Comparison of ENCODE assay signal across 9 mouse cellular contexts in the genomic region with DNA sequence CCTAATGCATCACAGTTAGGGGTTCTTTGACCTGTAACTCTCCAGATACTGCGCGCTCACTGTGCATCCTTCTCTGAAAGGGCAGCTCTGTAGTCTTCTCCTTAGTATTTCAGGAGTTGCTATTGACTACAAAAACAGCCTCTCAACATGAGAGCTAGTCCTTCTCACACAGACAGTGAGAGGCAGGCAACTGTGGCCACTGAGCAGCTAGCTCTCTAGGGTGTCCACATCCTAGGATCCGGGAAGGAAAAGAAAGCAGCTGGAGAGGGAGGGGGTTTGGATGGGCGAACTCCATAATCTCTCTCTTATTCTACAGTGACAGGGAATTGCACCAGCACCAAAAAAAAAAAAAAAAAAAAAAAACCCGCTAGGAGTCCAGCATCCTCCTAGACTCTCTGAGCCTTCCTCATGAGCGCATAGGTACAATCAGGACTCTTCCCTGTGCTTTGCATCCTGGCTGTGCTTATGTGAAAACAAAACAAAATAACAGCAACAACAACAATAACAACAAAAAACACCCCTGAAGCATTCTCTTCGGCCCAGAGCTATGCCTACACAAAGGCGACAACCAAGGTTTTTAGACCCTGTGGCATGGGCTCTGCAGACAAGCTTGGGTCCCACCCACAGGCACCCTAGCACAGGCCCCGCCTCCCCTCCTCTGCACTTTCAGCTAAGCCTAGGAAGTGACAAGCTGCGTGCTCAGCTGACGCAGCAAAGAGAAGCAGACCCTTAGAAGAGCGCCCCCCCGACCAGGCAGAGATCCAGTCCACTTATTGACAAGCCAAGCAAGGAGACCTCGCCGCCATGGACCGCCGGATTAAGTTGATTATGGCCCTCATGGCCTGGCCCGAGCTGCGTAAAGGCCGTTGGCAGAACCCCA. TPM values are rescaled to one million over a fixed set of nuclear protein-coding genes. Genes with fewer than 3 reads are reported as not detected.
DNase-seq lines count a peak whose midpoint lies in the region; ATAC-seq lines count a peak whose summit lies in the region.
"Had no signal": no experiment of that assay in that cellular context is flagged by ENCODE, and none has a peak within 500 bp of the region (broad histone marks: within the 10 kb centered on the region; RNA-seq: fewer than 3 reads in every experiment).

A gene (plus strand): TSS at position 791 of the 880 bp plus-strand sequence.

- no peaks in the 10 kb centered on the region for H3K9me3 ChIP-seq in forebrain, embryonic 11.5 days (ENCODE audit: control insufficient read depth, low read length)
- H3K9me3 ChIP-seq in heart, embryonic 13.5 days, result no peaks in the 10 kb centered on the region
- no peaks in the 10 kb centered on the region for H3K9me3 ChIP-seq in kidney, embryonic 16.5 days (ENCODE audit: low read length)
- no peaks in the 10 kb centered on the region for H3K9me3 ChIP-seq in limb, embryonic 15.5 days
- no peaks in the 10 kb centered on the region for H3K9me3 ChIP-seq in midbrain, embryonic 15.5 days
- H3K9me3 ChIP-seq in stomach, embryonic 14.5 days (ENCODE audit: control insufficient read depth, low read depth, low read length), result no peaks in the 10 kb centered on the region

- DNase-seq in CD4-positive helper T cell, adult 2 months (ENCODE audit: low read depth, low spot score), result peak; percentile 69
- peak; percentile 73 for DNase-seq in brain, embryonic 18.5 days (ENCODE audit: low read depth, low spot score)
- DNase-seq in forebrain, embryonic 11.5 days (ENCODE audit: low spot score), result peak; percentile 73

- no peaks in the 10 kb centered on the region for H3K36me3 ChIP-seq in forebrain, embryonic 11.5 days (ENCODE audit: control insufficient read depth, insufficient read depth, low read length)
- no peaks in the 10 kb centered on the region for H3K36me3 ChIP-seq in heart, embryonic 13.5 days
- no peaks in the 10 kb centered on the region for H3K36me3 ChIP-seq in kidney, embryonic 16.5 days (ENCODE audit: insufficient read depth, low read length)
- no peaks in the 10 kb centered on the region for H3K36me3 ChIP-seq in limb, embryonic 15.5 days
- H3K36me3 ChIP-seq in midbrain, embryonic 15.5 days (replicated peaks), result no peaks in the 10 kb centered on the region
- H3K36me3 ChIP-seq in stomach, embryonic 14.5 days (ENCODE audit: control insufficient read depth, insufficient read depth, low read length), result no peaks in the 10 kb centered on the region

- H3K9ac ChIP-seq in forebrain, embryonic 11.5 days (ENCODE audit: low read length), result peak within 1 kb of the TSS; percentile 57
- H3K9ac ChIP-seq in heart, embryonic 13.5 days, result peak within 1 kb of the TSS; percentile 79
- H3K9ac ChIP-seq in kidney, embryonic 16.5 days (replicated peaks; ENCODE audit: low read length), result peak within 1 kb of the TSS; percentile 65
- peak within 1 kb of the TSS; percentile 40 for H3K9ac ChIP-seq in limb, embryonic 15.5 days
- H3K9ac ChIP-seq in midbrain, embryonic 15.5 days, result peak within 1 kb of the TSS; percentile 53
- H3K9ac ChIP-seq in stomach, embryonic 14.5 days (replicated peaks; ENCODE audit: low read depth, low read length), result peak within 1 kb of the TSS; percentile 45; the same call in 1 of the 2 replicates

- peak within 1 kb of the TSS; percentile 28 for H3K4me3 ChIP-seq in forebrain, embryonic 11.5 days (ENCODE audit: low read depth, low read length)
- H3K4me3 ChIP-seq in heart, embryonic 13.5 days, result peak within 1 kb of the TSS; percentile 56
- H3K4me3 ChIP-seq in kidney, embryonic 16.5 days (ENCODE audit: low read length), result peak within 1 kb of the TSS; percentile 54
- H3K4me3 ChIP-seq in limb, embryonic 15.5 days, result peak within 1 kb of the TSS; percentile 47
- peak within 1 kb of the TSS; percentile 52 for H3K4me3 ChIP-seq in midbrain, embryonic 15.5 days
- peak within 1 kb of the TSS; percentile 32 for H3K4me3 ChIP-seq in stomach, embryonic 14.5 days (ENCODE audit: low read depth, low read length)

- peak; percentile 92 for ATAC-seq in forebrain, embryonic 11.5 days (replicated peaks; ENCODE audit: low FRiP score)
- peak; percentile 46; the same call in 1 of the 2 replicates for ATAC-seq in heart, embryonic 13.5 days (ENCODE audit: extremely low read depth, insufficient number of reproducible peaks, low FRiP score, low TSS enrichment)
- peak; percentile 93 for ATAC-seq in kidney, embryonic 16.5 days (ENCODE audit: low FRiP score, low TSS enrichment)
- ATAC-seq in limb, embryonic 15.5 days (ENCODE audit: insufficient number of reproducible peaks, low FRiP score, low TSS enrichment, low read depth), result peak; percentile 84
- ATAC-seq in midbrain, embryonic 15.5 days (replicated peaks), result peak; percentile 97
- ATAC-seq in stomach, embryonic 14.5 days (ENCODE audit: insufficient number of reproducible peaks, insufficient read depth, low FRiP score, low read depth), result peak; percentile 90
- ATAC-seq: Patski had no signal

- peak within 1 kb of the TSS; percentile 53 for H3K4me2 ChIP-seq in forebrain, embryonic 11.5 days (ENCODE audit: low read depth, low read length, severe bottlenecking)
- H3K4me2 ChIP-seq in heart, embryonic 13.5 days, result peak within 1 kb of the TSS; percentile 69
- H3K4me2 ChIP-seq in kidney, embryonic 16.5 days (replicated peaks; ENCODE audit: low read depth, low read length), result peak within 1 kb of the TSS; percentile 54
- H3K4me2 ChIP-seq in limb, embryonic 15.5 days, result peak within 1 kb of the TSS; percentile 45
- H3K4me2 ChIP-seq in midbrain, embryonic 15.5 days, result peak within 1 kb of the TSS; percentile 54
- H3K4me2 ChIP-seq in stomach, embryonic 14.5 days (replicated peaks; ENCODE audit: low read depth, low read length), result peak within 1 kb of the TSS; percentile 47

- WGBS in forebrain, embryonic 11.5 days, result 27% methylated on average over 20 of the region's 20 CpGs
- WGBS in heart, embryonic 13.5 days, result 22% methylated on average over 20 of the region's 20 CpGs
- WGBS in kidney, embryonic 16.5 days, result 36% methylated on average over 19 of the region's 20 CpGs
- WGBS in limb, embryonic 15.5 days, result 30% methylated on average over 20 of the region's 20 CpGs
- 28% methylated on average over 20 of the region's 20 CpGs for WGBS in midbrain, embryonic 15.5 days
- 33% methylated on average over 20 of the region's 20 CpGs for WGBS in stomach, embryonic 14.5 days

- no peaks in the 10 kb centered on the region for H3K27me3 ChIP-seq in forebrain, embryonic 11.5 days (ENCODE audit: control insufficient read depth, insufficient read depth, low read length)
- no peaks in the 10 kb centered on the region for H3K27me3 ChIP-seq in heart, embryonic 13.5 days (replicated peaks)
- H3K27me3 ChIP-seq in kidney, embryonic 16.5 days (ENCODE audit: insufficient read depth, low read length), result no peaks in the 10 kb centered on the region
- no peaks in the 10 kb centered on the region for H3K27me3 ChIP-seq in limb, embryonic 15.5 days
- no peaks in the 10 kb centered on the region for H3K27me3 ChIP-seq in midbrain, embryonic 15.5 days (replicated peaks)
- H3K27me3 ChIP-seq in stomach, embryonic 14.5 days (ENCODE audit: control insufficient read depth, insufficient read depth, low read length), result no peaks in the 10 kb centered on the region

- H3K27ac ChIP-seq in forebrain, embryonic 11.5 days (ENCODE audit: low read depth, low read length), result no peak within 1 kb of the TSS; the same call in 1 of the 2 replicates
- peak within 1 kb of the TSS; percentile 67 for H3K27ac ChIP-seq in heart, embryonic 13.5 days (replicated peaks)
- H3K27ac ChIP-seq in kidney, embryonic 16.5 days (ENCODE audit: low read length), result no peak within 1 kb of the TSS
- H3K27ac ChIP-seq in limb, embryonic 15.5 days, result peak within 1 kb of the TSS; percentile 7; the same call in 1 of the 2 replicates
- peak within 1 kb of the TSS; percentile 84 for H3K27ac ChIP-seq in midbrain, embryonic 15.5 days
- no peak within 1 kb of the TSS for H3K27ac ChIP-seq in stomach, embryonic 14.5 days (ENCODE audit: low read length)

- no peaks in the 10 kb centered on the region for H3K4me1 ChIP-seq in forebrain, embryonic 11.5 days (replicated peaks; ENCODE audit: control insufficient read depth, insufficient read depth, low read length)
- no peaks in the 10 kb centered on the region for H3K4me1 ChIP-seq in heart, embryonic 13.5 days
- H3K4me1 ChIP-seq in kidney, embryonic 16.5 days (ENCODE audit: insufficient read depth, low read length), result no peaks in the 10 kb centered on the region
- no peaks in the 10 kb centered on the region for H3K4me1 ChIP-seq in limb, embryonic 15.5 days
- H3K4me1 ChIP-seq in midbrain, embryonic 15.5 days, result no peaks in the 10 kb centered on the region
- H3K4me1 ChIP-seq in stomach, embryonic 14.5 days (ENCODE audit: control insufficient read depth, insufficient read depth, low read length), result no peaks in the 10 kb centered on the region

RNA-seq across cellular contexts. Expression of the gene that starts here (rescaled TPM):
- polyA plus RNA-seq in forebrain, embryonic 11.5 days (2014; fragmentation: Nextera tagmentation; extraction: Ambion mirVana), result 31.3 and 41.1 TPM in 2 replicates
- 42.5 and 54.0 TPM in 2 replicates for polyA plus RNA-seq in heart, embryonic 13.5 days (2015; fragmentation: Nextera tagmentation; extraction: Ambion mirVana)
- polyA plus RNA-seq in kidney, embryonic 16.5 days (2015; fragmentation: Nextera tagmentation; extraction: Ambion mirVana), result 72.6 and 78.3 TPM in 2 replicates
- 50.3 and 50.4 TPM in 2 replicates for polyA plus RNA-seq in limb, embryonic 15.5 days (2015; fragmentation: Nextera tagmentation; extraction: Ambion mirVana)
- polyA plus RNA-seq in midbrain, embryonic 15.5 days (2015; fragmentation: Nextera tagmentation; extraction: Ambion mirVana), result 221 and 226 TPM in 2 replicates
- 39.7 and 46.2 TPM in 2 replicates for polyA plus RNA-seq in stomach, embryonic 14.5 days (2014; fragmentation: Nextera tagmentation; extraction: Ambion mirVana)

Comparison
In these comparisons a context has a peak if more than half of its experiments do, and no peak if none do; other contexts are left out.
1. ATAC-seq: peak in every context shown above with its lines; median percentile 97 in midbrain, embryonic 15.5 days; 93 in kidney, embryonic 16.5 days; 92 in forebrain, embryonic 11.5 days; 90 in stomach, embryonic 14.5 days; 84 in limb, embryonic 15.5 days; 46 in heart, embryonic 13.5 days.
2. H3K27ac ChIP-seq: peak in heart, embryonic 13.5 days (single experiment), limb, embryonic 15.5 days (single experiment) and midbrain, embryonic 15.5 days (single experiment); none in forebrain, embryonic 11.5 days (single experiment), kidney, embryonic 16.5 days (single experiment) and stomach, embryonic 14.5 days (single experiment).
3. Peak in every context shown above with its lines, with median percentiles within 50 percentile points of each other: DNase-seq, H3K4me2 ChIP-seq, H3K4me3 ChIP-seq and H3K9ac ChIP-seq.